Comparison of ENCODE assay signal across 9 mouse cellular contexts in the genomic region with DNA sequence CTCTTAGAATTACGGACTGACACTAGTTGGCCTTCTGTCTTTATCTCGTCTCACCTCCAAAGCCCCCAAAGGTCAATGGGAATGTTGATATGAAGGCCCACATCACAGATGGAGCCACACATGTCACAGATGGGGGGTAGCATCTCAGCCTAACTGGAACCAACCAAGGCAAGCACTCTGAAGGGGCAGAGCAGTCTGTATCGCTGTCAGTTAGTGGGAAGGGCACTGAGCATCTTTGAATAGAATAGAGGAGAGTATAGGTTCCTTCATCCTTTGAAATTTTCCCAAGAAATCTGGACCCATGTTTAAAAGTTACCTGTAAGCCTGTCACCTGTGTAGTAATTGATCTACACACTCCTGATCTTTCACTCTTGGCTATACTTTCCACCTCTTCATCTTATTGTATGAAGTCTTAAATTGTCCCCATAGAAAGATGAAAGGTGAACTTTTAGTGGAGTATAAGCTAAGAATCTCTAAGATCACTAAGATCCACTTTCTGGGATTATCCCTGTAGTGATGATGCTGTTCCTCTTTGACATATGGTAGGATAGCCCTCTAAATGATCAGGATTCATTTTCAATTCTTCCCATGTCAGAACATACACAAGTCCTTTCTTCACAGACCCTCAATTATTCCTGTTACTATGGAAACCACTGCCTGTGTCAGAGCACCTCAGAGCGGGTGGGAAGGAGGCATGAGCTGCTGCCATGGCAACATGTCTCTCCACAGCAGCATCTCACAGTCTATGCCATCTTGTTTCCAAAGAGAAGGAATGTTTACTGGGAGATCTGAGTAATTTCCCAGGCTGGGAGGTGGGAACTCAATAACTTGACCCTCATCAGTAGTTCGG.
A peak's percentile ranks its signal among the peaks of the same experiment; 100 is the strongest.
DNase-seq lines count a peak whose midpoint lies in the region; ATAC-seq and TF ChIP-seq lines count a peak whose summit lies in the region.
"Had no signal": no experiment of that assay in that cellular context is flagged by ENCODE, and none has a peak within 500 bp of the region (broad histone marks: within the 10 kb centered on the region; RNA-seq: fewer than 3 reads in every experiment).

No protein-coding gene starts in this region.

- 41% methylated on average over 5 of the region's 5 CpGs for WGBS in forebrain, embryonic 16.5 days

- peak overlapping the region; percentile 0; the same call in 1 of the 2 replicates for H3K4me2 ChIP-seq in forebrain, embryonic 16.5 days (ENCODE audit: low read length)
- peak overlapping the region; percentile 8 for H3K4me2 ChIP-seq in myocyte (ENCODE audit: low read depth)

- ATAC-seq in forebrain, embryonic 16.5 days = peak; percentile 99

- H3K79me2 ChIP-seq in myocyte (ENCODE audit: control insufficient read depth, insufficient read depth) = no peaks in the 10 kb centered on the region

- H3K9me3 ChIP-seq in forebrain, embryonic 16.5 days (ENCODE audit: control insufficient read depth, low read length) = no peaks in the 10 kb centered on the region

- no peak overlapping the region for H3K9ac ChIP-seq in forebrain, embryonic 16.5 days (replicated peaks; ENCODE audit: low read depth, low read length)

- TF ChIP-seq POLR2A in myocyte (IDR thresholded peaks at IDR 0.05; ENCODE audit: insufficient read length, low read depth) = no peak

- no peaks in the 10 kb centered on the region for H3K27me3 ChIP-seq in forebrain, embryonic 16.5 days (replicated peaks; ENCODE audit: control insufficient read depth, insufficient read depth, low read length)
- H3K27me3 ChIP-seq in myocyte (ENCODE audit: control insufficient read depth, insufficient read depth, insufficient read length) = no peaks in the 10 kb centered on the region

- H3K4me1 ChIP-seq in forebrain, embryonic 16.5 days (replicated peaks; ENCODE audit: control insufficient read depth, insufficient read depth, low read length) = peaks cover 18% of the 10 kb centered on the region

- DNase-seq in brain, embryonic 18.5 days (ENCODE audit: low read depth, low spot score) = peak; percentile 87
- DNase-seq in layer of hippocampus, postnatal 10 days (ENCODE audit: low spot score in 2 of 2) = peak; percentile 38 to 50
- DNase-seq in urinary bladder, postnatal 4 days (ENCODE audit: low spot score in 2 of 2) = no peak
- DNase-seq in adrenal gland, postnatal 14 days = no peak
- DNase-seq in urinary bladder, postnatal 25 days (ENCODE audit: low spot score) = no peak
- no peak for DNase-seq in gastrocnemius, adult 8-10 months (ENCODE audit: low spot score in 2 of 2)
- DNase-seq: thymus, adult 2 months had no signal

- H3ac ChIP-seq in myocyte (ENCODE audit: control insufficient read depth, insufficient read length) = no peak overlapping the region

- H3K36me3 ChIP-seq in forebrain, embryonic 16.5 days (ENCODE audit: control insufficient read depth, insufficient read depth) = no peaks in the 10 kb centered on the region
- no peaks in the 10 kb centered on the region for H3K36me3 ChIP-seq in myocyte (ENCODE audit: control insufficient read depth, insufficient read depth)

- H3K27ac ChIP-seq in forebrain, embryonic 16.5 days (ENCODE audit: low read length) = peak overlapping the region; percentile 95

- H3K4me3 ChIP-seq in forebrain, embryonic 16.5 days (replicated peaks; ENCODE audit: low read length) = no peak overlapping the region
- no peak overlapping the region for H3K4me3 ChIP-seq in myocyte

TF ChIP-seq in myocyte, 11 proteins besides CTCF, POLR2A, EP300 and RAD21:
- TF ChIP-seq CEBPB (IDR thresholded peaks at IDR 0.05; ENCODE audit: insufficient read depth, poor library complexity, severe bottlenecking) (no peak), MAX (IDR thresholded peaks at IDR 0.05; ENCODE audit: low read depth) (no peak), SRF (IDR thresholded peaks at IDR 0.05; ENCODE audit: control insufficient read depth, insufficient read length, low read depth) (no peak), TCF3 (IDR thresholded peaks at IDR 0.05; ENCODE audit: insufficient read length, low read depth) (no peak), MYOG (IDR thresholded peaks at IDR 0.05; ENCODE audit: control insufficient read depth in 1 of 3, insufficient read depth in 1 of 3, insufficient read length in 2 of 3, low read depth in 2 of 3) (no peak), MYOD1 (IDR thresholded peaks at IDR 0.05; ENCODE audit: control insufficient read depth in 1 of 3, insufficient read length in 2 of 3, low read depth in 2 of 3) (no peak), POLR2AphosphoS2 (IDR thresholded peaks at IDR 0.05; ENCODE audit: insufficient read length, low read depth) (no peak), USF1 (IDR thresholded peaks at IDR 0.05; ENCODE audit: low read depth) (no peak), REST (IDR thresholded peaks at IDR 0.05; ENCODE audit: insufficient read depth, insufficient read length) (no peak), TCF12 (IDR thresholded peaks at IDR 0.05; ENCODE audit: insufficient read depth, poor library complexity, severe bottlenecking) (no peak), E2F4 (IDR thresholded peaks at IDR 0.05; ENCODE audit: insufficient read depth) (no peak)

Comparison
In these comparisons a context has a peak if more than half of its experiments do, and no peak if none do; other contexts are left out.
1. DNase-seq: peak in brain, embryonic 18.5 days (single experiment) and layer of hippocampus, postnatal 10 days (2 of 2); none in urinary bladder, postnatal 4 days (0 of 2), adrenal gland, postnatal 14 days (single experiment), urinary bladder, postnatal 25 days (single experiment) and gastrocnemius, adult 8-10 months (0 of 2).